Comparison of ENCODE assay signal across 10 mouse cellular contexts in genomic region chr5:63936740-63937139, GRCm38 (mm10). TPM values are rescaled to one million over a fixed set of nuclear protein-coding genes. Genes with fewer than 3 reads are reported as not detected.
A peak's percentile ranks its signal among the peaks of the same experiment; 100 is the strongest.
DNase-seq lines count a peak whose midpoint lies in the region; ATAC-seq lines count a peak whose summit lies in the region.
"Had no signal": no experiment of that assay in that cellular context is flagged by ENCODE, and none has a peak within 500 bp of the region (broad histone marks: within the 10 kb centered on the region; RNA-seq: fewer than 3 reads in every experiment).

No protein-coding gene starts in this region.

- peak; percentile 59 for DNase-seq in ES-CJ7 (ENCODE audit: low read depth, low spot score)
- peak; percentile 93 for DNase-seq in adrenal gland, adult 8-10 months
- peak; percentile 76 for DNase-seq in lung, postnatal 25 days (ENCODE audit: low spot score)
- no peak for DNase-seq in c-Kit-positive CD71-positive TER-119-positive erythroid progenitor cells, embryonic 14.5 days (ENCODE audit: low spot score)
- DNase-seq in MN1 (ENCODE audit: low spot score), result no peak
- no peak for DNase-seq in left cerebral cortex, adult 11 months (ENCODE audit: low spot score)
- DNase-seq in layer of hippocampus, adult 11-12 months (ENCODE audit: low spot score), result no peak
- DNase-seq: gastrocnemius, postnatal 10 days had no signal

- H3K9ac ChIP-seq in kidney, embryonic 14.5 days (ENCODE audit: low read depth, low read length), result no peak overlapping the region
- H3K9ac ChIP-seq: limb, embryonic 15.5 days had no signal

- no peaks in the 10 kb centered on the region for H3K27me3 ChIP-seq in kidney, embryonic 14.5 days (ENCODE audit: control insufficient read depth, insufficient read depth, low read length)
- H3K27me3 ChIP-seq: limb, embryonic 15.5 days had no signal

- no peak overlapping the region for H3K27ac ChIP-seq in kidney, embryonic 14.5 days (ENCODE audit: low read depth, low read length)
- H3K27ac ChIP-seq: limb, embryonic 15.5 days had no signal

- H3K36me3 ChIP-seq in kidney, embryonic 14.5 days (ENCODE audit: control insufficient read depth, insufficient read depth, low read length), result peaks cover 4% of the 10 kb centered on the region; the same call in 1 of the 2 replicates

- ATAC-seq in kidney, embryonic 14.5 days (ENCODE audit: low FRiP score, low TSS enrichment), result peak; percentile 71

- H3K4me1 ChIP-seq in kidney, embryonic 14.5 days (ENCODE audit: control insufficient read depth, insufficient read depth, low read length), result peaks cover 6% of the 10 kb centered on the region

- no peaks in the 10 kb centered on the region for H3K9me3 ChIP-seq in kidney, embryonic 14.5 days (ENCODE audit: control insufficient read depth, low read length)
- H3K9me3 ChIP-seq: limb, embryonic 15.5 days had no signal

- no peak overlapping the region for H3K4me3 ChIP-seq in kidney, embryonic 14.5 days (ENCODE audit: low read length)
- H3K4me3 ChIP-seq: limb, embryonic 15.5 days had no signal

- 31% methylated on average over 6 of the region's 6 CpGs for WGBS in kidney, embryonic 14.5 days

- H3K4me2 ChIP-seq in kidney, embryonic 14.5 days (replicated peaks; ENCODE audit: low read depth, low read length), result no peak overlapping the region
- H3K4me2 ChIP-seq: limb, embryonic 15.5 days had no signal

RNA-seq across cellular contexts. Expression of gene Rell1, which starts 32.0 kb away (rescaled TPM):
- total RNA-seq in adrenal gland, adult 8-10 months (2022), result 100 to 1,000 TPM in 1 of 4 experiments, 10 to 100 TPM in 3; 49.3 to 101 (median 71.5) TPM
- 13.2 and 13.7 TPM in 2 replicates for polyA plus RNA-seq in kidney, embryonic 14.5 days (2014; fragmentation: Nextera tagmentation; extraction: Ambion mirVana)

Comparison
In these comparisons a context has a peak if more than half of its experiments do, and no peak if none do; other contexts are left out.
1. DNase-seq: peak in ES-CJ7 (single experiment), adrenal gland, adult 8-10 months (single experiment) and lung, postnatal 25 days (single experiment); none in c-Kit-positive CD71-positive TER-119-positive erythroid progenitor cells, embryonic 14.5 days (single experiment), MN1 (single experiment), left cerebral cortex, adult 11 months (single experiment) and layer of hippocampus, adult 11-12 months (single experiment).